Mouse (Mus musculus): ENCODE results near the gene Kcnj13.

DNA sequence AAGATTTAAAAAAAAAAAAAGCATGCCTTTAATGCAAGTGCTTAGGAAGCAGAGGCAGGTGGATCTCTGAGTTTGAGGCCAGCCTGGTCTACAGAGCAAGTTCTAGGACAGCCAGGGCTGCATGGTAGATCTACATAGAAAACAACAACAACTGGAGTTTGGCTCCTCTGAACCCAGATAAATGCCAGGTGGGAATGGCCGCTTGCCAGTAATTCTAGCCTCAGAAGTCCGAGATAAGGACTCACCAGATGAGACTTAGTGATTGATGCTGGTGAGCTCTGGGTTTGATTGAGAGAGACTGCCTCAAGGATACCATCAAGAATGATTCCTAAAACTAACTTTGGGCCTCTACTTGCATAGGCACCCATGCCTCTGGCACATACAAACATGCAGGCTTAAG is 44.0 kb downstream of the Kcnj13 start:
- no peak for TF ChIP-seq CTCF (IDR thresholded peaks at IDR 0.05; ENCODE audit: low read depth)
- no peak for TF ChIP-seq EP300 (optimal IDR thresholded peaks at IDR 0.05)

Data from stomach, postnatal 0 days (tissue).